Mouse (Mus musculus) C2C12 (cell line): ENCODE results near the gene Apool. TPM values are rescaled to one million over a fixed set of nuclear protein-coding genes. Genes with fewer than 3 reads are reported as not detected.

Experiments used
- polyA plus RNA-seq: library from polyadenylated mRNA; unstranded; fragments of >200 nt; fragmentation: generic; extraction: Trizol; gene quantifications from one replicate; pipeline ENCODE4 v1.2.1, GENCODE M21; 2012; ENCODE audit warnings: missing spikeins

Apool gene
- polyA plus RNA-seq, 1 experiment: 9.8 TPM

Other genes with a start within 250 kb of the Apool start
- not detected for gene 4933403O08Rik, start 72.3 kb upstream of the Apool start, polyA plus RNA-seq
- not detected for gene Satl1, start 95.4 kb downstream of the Apool start, polyA plus RNA-seq
- gene 2010106E10Rik, start 183.9 kb downstream of the Apool start, polyA plus RNA-seq: not detected